Mouse (Mus musculus) urinary bladder, adult 18-20 months (tissue): ENCODE data around the gene Stx7.
"Not testable (repeated sequence)": the region's sequence is repeated elsewhere in the genome, so short reads cannot be mapped to it uniquely, and the experiment has no call there.

Experiments used
- DNase-seq, 2 experiments: peaks; one replicate each; pipeline ENCODE4 v3.0.0; 2022; ENCODE audit warnings: low spot score in 2 of 2, mixed read lengths in 2 of 2

The Stx7 gene

DNA sequence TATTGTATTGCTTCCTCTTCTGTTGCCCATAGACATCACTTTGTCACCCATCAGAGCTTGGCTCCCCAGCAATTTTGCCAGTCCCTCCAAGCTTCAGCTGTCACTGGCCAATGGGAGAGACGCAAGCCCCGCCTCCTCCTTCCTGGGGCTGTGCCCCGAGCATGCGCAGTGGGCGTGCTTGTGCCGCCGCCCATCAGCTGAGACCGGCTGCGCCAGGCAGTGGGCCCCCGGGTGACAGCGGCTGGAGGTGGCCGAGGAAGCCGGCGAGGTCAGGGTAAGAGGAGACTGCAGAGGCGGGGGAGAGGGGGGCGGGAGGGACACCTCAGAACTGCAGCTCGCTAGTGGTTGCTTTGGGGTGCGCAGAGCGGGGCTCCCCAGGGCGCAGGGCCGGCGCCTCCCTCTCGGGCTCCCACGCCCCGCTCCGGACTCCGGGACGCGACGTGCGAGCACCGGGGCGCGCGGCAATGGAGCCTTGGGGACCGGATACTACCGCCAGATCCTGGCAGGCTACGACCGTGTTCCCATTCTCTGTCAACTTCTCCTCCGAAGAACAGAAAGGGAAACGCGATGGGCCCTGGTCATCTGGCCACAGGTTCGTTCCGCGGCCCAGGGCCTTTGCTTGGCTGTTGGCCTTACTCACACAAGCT, at the start of gene Stx7:
Gene Stx7 (plus strand): TSS at position 168 of the 647 bp plus-strand sequence.
- peak; percentile 85 to 90 for DNase-seq

DNA sequence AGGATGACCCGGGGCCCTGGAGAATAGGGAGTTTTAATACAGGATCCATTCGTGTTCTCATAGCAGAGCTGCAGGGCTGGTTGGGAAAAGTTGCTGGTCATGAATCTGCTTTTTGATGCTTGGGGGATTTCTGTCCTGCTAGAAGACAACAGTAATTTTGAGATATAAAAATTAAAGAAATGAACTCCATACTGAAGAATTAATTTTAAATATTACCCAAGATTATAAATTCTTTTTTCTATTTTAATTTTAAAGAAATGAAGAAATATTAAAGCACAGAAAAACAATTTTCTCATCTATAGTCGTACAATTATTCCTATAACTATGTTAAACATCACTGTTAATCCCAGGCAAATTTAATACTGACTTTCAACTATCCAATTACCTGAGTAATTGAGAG, 47.3 kb upstream of the Stx7 start, which contains the start of gene Taar8c:
Gene Taar8c (minus strand): TSS at position 101 of the 400 bp plus-strand sequence.
- DNase-seq = not testable (repeated sequence)

DNA sequence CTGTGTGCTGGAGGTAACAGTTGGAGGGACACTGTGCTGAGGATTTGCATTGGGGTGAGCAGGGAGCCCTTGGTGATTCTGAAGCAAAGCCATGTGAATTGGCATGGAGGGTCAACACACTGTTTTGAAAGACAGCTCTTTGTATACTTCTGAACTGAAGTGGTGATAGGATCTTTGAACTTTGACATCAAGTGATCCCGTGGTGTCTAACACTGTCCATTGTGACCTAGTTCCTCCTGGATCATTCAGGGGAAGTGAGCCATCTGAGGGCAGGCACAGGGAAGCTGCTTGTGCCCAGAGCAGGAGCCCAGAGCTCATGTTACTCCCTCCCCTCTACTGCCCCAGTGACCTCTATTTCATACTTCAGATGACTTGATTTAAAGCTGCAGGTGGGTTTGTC, 45.8 kb upstream of the Stx7 start:
- DNase-seq = not testable (repeated sequence)

DNA sequence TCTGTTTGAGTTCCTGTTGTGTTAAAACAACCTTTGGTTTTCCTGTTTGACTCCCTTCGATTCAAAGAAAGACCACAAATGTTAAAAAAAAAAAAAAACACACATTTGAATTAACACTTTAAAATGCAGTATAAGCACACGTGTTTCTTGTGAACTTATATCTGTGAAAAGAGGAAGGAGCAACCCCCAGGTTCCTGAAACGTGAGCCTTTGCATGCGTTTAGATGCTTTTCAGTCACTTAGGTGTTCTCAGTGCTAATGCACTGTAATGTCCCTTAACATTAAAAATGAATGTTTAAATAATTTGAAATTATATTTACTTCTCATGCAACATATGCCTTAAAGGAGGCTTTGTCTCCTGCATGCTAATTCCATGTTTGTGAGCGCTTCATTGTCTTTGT, 41.4 kb upstream of the Stx7 start:
- no peak for DNase-seq

DNA sequence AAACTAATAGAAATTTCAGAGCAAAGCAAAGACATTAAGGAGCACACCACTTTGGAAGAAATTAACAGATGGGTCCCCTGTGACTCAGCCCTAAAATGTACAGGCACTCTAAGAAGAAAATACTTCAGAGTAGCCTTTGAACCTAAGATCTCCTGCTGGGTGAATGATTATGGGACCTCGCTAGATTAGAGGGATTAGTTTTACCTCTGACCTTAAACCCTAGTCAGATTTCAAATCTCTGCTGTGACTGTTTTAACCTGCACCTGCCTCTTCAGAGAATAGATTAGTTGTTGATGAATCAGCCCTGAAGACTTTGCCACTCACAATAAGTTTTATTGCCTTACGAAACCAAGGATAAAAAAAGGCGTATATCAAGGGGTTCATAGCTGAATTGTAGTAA, 40.9 kb upstream of the Stx7 start:
- no peak for DNase-seq

DNA sequence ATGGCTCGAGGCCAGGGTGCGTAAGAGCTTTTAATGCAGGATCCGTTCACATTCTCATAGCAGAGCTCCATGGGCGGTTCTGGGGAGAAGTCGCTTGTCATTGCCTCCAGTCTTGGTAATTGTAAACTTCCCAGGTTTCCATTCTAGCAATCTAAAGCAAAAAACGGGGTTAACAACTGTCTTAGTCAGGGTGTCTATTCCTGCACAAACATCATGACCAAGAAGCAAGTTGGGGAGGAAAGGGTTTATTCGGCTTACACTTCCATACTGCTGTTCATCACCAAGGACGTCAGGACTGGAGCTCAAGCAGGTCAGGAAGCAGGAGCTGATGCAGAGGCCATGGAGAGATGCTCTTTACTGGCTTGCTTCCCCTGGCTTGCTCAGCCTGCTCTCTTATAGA, 39.7 kb upstream of the Stx7 start, which contains the start of gene Taar9:
Gene Taar9 (minus strand): TSS at position 101 of the 400 bp plus-strand sequence.
- DNase-seq = not testable (repeated sequence)

DNA sequence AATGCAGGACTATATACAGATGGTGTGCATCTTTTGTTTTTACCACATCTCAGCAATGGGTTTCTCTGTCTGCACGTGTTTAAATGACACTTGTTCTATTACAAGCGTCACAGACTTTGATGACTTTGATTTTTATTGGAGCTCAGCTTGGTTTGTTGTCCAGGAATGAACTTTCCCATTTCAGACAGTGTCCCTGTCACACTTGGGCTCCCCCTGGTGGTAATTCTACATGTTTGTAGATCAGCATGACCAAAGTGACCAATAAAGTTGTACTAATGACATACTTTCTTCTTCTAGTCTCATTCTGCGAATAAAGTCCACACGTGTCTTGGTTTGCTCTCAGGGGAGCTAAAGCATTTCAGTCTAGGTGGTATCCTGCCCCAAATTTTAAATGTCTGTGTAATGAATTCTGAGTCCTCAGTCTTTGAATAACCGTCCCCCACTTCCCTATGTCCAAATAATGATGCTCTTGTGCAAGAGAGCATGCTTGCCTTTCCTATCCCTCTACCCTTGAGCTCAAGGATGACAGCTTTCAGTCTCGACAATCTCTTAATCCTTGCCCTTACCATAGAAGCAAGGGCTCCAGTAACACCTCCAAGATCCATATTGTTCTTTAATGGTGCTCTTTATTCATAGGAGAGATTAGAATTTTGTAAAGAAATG, 37.9 kb upstream of the Stx7 start:
- DNase-seq = no peak

DNA sequence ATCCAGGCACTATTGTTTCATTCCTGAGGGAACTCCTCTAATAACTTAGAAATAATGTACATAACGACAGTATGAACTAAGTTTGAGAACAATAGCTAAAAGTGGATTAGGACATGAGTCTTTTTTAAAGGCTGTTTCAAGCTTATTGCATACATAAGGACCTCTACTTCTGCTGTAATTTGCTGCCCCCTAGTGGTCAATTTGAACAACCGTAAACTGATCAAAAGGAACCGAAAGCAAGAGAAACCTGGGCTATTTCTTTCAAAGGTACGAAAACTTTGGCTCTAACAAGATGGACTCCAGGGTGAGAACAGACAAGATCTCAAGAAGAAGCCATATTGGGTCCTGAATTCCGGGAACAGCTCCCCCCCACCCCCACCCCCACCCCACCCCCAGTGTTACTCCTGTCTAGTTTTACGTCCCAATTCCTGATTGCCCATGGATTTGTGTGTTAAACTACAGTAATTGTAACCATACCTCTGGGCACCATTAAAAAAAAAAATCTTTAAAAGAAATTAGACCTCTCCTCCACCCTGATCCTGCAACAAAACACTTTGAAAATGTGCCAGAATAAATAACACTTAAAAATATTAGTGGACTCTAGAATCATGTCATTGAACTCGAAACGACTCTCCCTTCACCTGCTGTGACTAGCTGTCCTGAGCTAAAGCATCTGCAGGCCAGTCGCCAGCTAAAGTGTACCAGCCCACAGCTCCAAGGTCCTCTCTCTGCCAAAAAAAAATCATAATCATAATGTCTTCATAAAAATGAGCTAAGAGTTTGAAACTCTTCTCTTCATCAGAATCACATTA, 17.4 kb upstream of the Stx7 start:
- DNase-seq = peak in 1 of 2 experiments; percentile 34

DNA sequence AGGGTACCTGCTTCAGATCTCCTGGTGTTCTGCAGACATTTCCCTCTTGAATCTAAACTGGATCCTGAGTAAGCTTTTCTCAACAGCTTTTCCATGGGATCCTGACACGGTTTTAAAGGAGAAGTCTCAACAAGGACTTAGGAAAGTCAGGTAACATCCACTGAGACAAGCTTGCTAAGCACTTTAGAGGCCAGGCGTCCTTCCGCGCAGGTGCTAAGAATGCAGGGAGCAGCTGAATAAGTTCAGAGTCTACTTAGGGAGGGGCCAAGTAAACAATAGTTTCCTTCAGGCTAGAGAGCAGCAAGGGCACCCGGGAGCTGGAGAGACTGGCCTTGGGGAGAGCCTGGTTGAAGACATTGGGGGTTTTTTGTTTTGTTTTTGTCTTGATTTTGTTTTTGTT, 16.8 kb upstream of the Stx7 start:
- no peak for DNase-seq

DNA sequence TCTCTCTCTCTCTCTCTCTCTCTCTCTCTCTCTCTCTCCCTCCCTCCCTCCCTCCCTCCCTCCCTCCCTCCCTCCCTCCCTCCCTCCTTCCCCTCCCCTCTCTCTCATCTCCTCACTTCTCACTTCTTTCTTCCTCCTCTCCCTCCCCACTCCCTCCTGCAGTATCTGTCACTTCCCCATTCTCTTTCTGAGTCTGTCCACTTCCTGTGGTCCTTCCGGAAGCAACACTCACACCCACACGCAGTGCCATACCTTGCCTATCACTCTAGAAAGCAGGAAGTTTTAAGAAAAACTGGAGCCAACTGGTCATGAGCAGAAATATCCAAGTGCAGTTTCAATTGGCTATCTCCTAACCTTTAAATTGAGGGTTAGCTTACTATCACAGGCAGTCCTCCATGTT, 16.0 kb upstream of the Stx7 start:
- no peak for DNase-seq

DNA sequence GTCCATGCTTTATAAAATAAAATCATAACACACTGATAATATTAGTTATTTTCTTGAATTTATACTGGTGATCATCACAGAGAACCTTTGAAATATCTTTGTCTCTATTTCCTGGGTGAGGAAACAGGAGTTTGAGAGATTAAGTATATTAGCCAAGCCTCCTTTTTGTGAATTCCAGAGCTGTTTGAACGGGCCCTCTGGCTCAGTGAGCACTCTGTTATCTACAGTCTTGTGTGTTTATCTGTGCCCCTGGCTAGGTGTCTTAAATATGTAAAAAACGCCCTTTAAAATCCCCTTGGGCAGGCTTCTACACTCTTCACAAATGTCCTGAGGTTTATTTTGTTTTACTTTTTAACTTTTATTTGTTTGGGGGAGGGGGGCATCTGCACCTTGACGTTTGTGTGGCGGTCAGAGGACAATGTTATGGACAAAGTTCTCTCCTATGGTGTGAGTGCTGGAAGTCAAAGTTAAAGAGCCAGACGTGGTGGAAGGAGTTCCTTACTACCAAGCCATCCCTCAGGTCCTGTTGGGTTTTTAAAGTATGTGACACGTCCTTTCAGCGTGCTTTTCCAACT, 14.9 kb upstream of the Stx7 start:
- no peak for DNase-seq

DNA sequence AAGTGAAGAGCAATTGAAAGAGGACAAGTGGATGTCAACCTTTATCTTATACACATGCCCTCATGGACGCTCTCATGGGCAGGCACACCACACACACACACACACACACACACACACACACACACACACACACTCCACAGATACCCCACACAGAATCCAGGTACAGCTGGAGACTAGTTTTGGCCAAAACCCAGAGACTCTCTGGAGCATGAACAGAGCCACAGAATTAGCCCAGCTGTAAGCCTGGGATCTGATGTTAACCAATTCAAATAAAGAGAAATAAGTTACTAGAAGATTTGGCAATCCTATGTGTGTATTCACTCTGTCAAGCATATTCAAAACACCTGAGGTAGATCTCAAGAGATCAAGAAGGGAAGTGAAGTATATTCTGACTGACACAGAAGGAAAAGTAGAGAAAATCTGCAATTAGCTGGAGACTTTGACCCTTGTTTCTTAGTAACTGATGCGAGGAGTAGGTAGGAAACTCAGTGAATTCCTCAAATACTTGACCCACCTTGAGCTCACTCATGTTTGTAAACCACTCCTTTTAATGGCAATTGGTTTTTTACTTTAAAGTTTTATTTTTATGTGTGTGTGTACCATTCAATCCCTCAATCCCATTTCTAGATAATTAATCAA, 10.4 kb upstream of the Stx7 start:
- no peak for DNase-seq

DNA sequence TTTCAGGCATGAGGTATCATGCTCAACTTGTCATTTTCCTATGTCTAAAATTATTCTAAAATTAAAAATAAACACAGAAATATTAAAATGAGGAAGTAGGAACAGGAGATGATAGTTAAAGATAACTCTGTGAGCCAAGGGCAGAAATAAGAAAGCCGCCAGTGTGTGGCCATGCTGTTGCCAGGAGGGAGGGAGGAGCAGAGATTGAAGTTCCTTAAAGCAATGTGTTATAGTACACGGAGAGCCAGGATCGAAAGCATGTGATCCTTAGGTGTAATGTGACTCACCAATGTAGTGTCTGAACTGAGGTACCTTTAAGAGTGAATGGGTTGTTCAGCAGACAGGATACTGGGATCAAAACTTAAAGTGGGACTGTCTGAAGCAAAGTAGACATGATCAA, 6.4 kb upstream of the Stx7 start:
- no peak for DNase-seq

DNA sequence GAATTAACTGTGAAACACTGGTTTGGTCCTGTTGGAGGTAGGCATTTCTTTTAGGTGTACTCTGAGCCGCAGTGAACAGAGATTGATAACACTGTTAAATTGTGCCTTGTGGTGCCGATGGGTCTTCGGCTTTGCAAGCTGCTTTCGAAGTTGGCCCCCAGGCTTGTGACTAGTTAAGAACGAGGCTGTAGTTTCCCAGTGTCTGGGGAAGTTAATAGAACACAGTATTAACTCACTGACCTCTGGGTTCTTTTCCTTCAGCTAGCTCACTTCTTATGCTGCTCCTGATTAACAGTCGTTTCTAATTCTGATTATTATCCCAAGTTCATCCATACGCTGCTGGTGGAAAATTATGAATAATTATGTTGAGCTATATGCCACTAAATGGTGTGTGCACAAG, 984 bp downstream of the Stx7 start:
- DNase-seq = no peak

DNA sequence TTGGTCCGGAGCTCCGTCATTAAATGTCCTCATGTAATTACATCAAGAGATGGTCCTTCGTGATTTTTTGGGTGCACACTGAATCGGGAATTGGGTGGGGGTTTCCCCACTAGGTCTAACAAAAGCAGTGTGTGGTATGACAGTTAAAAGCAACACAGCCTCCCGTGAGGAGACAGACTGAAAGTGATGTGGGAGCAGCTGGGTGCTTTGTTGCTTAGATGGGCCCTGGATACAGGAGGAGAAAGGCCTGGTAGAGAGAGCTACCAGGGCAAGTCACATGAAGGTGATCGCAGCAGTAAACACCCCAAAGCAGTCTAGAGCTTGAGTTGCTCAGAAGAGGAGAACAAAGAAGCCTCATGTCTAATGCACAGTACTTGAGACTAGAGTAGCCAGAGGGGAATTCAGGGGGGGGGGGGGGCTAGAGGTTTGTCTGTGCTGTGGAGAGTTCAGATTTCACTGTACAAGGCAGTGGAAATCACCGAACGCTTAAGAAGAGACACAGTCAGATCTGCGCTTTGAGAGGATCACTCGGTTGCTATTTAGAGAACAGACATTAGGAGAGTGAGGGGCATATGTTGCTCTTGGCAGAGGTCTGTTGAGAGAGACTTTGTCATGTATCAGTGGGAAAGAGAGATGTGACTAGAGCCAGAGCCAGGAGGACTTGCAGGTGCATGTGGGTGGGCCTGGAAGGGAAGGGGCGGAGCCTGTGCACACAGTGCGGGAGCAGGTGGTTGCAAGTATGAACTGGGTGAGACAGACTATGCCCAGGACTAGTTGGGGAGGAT, 9.6 kb downstream of the Stx7 start:
- DNase-seq = no peak

DNA sequence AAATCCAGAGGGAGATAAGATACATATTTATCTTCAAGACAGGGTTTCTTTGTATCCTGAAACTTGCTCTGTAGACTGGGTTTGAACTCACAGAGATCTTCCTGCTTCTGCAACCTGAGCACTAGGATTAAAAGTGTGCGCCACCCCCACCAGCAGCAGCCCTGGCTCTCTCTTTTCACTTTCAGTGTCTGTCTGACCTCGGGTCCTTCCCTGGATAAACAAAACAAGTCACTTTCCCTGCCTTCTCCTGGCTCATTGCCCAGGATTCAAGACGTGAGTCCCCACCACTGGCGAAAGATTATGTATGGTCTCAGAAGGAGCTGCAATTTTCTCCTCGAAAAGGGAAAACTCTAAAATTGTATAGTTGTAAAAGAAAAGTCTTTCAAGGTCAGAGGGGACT, 10.5 kb downstream of the Stx7 start:
- no peak for DNase-seq

DNA sequence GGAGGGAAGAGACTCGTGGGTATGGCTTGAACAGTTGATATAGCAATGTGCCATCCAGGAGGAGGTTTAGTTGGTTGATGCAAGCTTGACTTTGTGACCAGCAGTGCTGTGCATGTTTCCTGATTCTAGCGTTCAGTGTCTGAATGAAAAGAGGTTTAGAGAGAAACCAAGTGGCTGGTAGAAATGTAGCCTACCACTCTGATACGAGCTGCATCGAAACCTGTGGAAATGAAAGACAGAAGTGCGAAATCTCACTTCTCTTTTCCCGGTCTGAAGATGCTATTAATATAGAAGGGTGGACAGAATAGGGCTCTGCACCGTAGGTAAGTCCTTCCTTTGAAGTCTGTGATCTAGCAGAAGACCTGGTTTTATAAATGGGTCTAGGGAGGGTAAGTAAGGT, 11.2 kb downstream of the Stx7 start:
- no peak for DNase-seq

DNA sequence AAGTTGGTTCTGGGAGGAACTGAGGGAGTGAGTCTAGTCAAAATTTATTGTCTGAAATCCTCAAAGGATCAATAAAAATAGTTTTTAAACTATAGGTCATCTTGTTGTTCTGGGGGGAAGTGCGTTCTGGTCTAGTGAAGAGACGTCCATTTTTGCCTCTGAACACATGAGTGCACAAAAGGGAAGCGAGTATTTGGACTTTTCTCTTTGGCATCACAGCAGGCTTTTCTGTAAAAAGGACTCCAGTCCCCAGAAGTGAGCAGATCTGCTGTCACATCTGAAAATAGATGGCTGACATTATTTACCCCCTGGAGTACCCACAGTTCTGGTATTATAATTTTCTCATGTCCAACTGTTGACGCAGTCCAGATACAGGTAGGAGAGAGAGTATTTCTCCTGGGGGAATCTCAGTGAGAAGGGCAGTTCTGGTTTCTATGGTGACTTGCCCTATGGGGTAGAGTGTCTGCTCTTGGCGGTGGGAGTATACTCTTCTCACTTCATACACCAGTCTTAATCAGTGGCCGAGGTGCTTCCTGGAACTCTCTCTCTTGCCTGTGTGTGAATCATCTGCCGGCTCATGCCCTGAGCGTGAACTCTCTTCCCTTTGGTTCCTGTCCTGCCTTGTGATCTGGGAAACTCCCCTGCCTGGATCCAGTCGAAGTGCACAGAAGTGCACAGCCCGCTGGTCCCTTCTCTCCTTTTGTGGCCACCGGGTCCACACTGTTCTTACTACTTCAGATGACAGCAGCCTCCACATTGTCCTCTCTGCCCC, 15.2 kb downstream of the Stx7 start:
- DNase-seq = peak in 1 of 2 experiments; percentile 38

DNA sequence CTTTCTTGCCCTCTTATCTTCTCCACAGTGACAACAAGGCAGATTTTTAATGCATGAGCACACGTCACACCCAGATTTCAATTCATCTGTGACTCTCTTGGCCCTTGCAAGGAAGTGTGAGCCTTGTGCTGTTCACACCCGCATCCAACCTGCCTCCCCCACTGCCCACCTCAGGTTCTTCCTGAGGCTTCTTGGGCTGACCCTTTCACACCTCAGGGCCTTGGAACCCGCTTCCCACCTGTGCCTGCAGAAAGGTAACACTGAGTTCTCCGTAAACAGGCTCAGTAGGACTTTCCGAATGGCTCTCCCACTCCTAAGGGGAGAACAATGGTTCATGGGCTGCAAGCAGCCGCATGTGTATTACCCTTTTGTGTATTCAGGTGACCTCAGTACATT, 15.8 kb downstream of the Stx7 start:
- DNase-seq = no peak

DNA sequence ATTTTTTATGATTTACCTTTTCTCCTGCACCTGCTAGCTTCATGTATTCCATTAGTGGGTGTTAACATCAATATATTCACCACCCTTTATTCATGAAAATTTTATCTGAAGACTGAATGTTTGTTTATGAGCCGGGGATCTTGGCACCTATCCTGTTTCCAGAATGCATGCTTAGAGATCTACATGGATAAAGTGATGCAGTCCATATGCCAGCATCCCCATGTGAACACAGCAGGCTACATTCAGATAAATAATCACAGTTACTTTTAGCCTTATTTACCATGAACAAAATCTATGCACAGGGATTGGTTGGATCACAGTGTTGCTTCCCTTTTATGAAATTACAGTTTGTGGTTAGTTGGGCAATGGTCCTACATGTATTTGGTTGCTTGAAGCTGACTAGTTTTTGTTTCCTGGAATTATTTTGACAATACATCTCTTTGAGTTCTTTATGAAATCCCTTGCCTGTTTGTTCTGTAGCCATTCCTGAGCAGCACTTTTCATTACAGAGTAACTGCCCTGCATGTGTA, 16.5 kb downstream of the Stx7 start:
- no peak for DNase-seq
